Mouse (Mus musculus) right cerebral cortex, postnatal 36 days (tissue): Measurements from ENCODE around the gene Hoxc10.

Experiments used
- DNase-seq, 2 experiments: peaks; one replicate each; pipeline ENCODE4 v3.0.0; 2022; ENCODE audit warnings: low spot score in 2 of 2, mixed read lengths in 1 of 2

Hoxc10 gene

GRCm38 (mm10) chr15:102966776-102967311, at the start of gene Hoxc10:
Gene Hoxc10, plus strand, starts transcription at chr15:102966796.
- DNase-seq: no peak

- DNase-seq: no peak
Measured at GRCm38 (mm10) chr15:102917972-102918572, 48.5 kb upstream of the Hoxc10 start.

- no peak for DNase-seq
Measured at GRCm38 (mm10) chr15:102918611-102919265, 47.9 kb upstream of the Hoxc10 start.

- no peak for DNase-seq
Measured at GRCm38 (mm10) chr15:102919336-102920180, 47.0 kb upstream of the Hoxc10 start.

- DNase-seq: no peak
Measured at GRCm38 (mm10) chr15:102920619-102921018, 46.0 kb upstream of the Hoxc10 start.

- DNase-seq: no peak
Measured at GRCm38 (mm10) chr15:102921053-102922011, 45.3 kb upstream of the Hoxc10 start, which contains the start of gene Hoxc13. Gene Hoxc13, plus strand, starts transcription at chr15:102921103.

GRCm38 (mm10) chr15:102922012-102922362, 44.6 kb upstream of the Hoxc10 start:
- no peak for DNase-seq

- DNase-seq: no peak
Measured at GRCm38 (mm10) chr15:102922636-102923500, 43.7 kb upstream of the Hoxc10 start.

- DNase-seq: no peak
Measured at GRCm38 (mm10) chr15:102927032-102927645, 39.5 kb upstream of the Hoxc10 start.

- DNase-seq: no peak
Measured at GRCm38 (mm10) chr15:102931706-102932358, 34.8 kb upstream of the Hoxc10 start.

GRCm38 (mm10) chr15:102934438-102934837, 32.2 kb upstream of the Hoxc10 start:
- DNase-seq: no peak

- no peak for DNase-seq
Measured at GRCm38 (mm10) chr15:102934897-102935296, 31.7 kb upstream of the Hoxc10 start.

- DNase-seq: no peak
Measured at GRCm38 (mm10) chr15:102936279-102936972, 30.2 kb upstream of the Hoxc10 start, which contains the start of gene Hoxc12. Gene Hoxc12, plus strand, starts transcription at chr15:102936757.

GRCm38 (mm10) chr15:102937036-102937666, 29.4 kb upstream of the Hoxc10 start:
- DNase-seq: no peak

GRCm38 (mm10) chr15:102939256-102940155, 27.1 kb upstream of the Hoxc10 start:
- no peak for DNase-seq

GRCm38 (mm10) chr15:102942739-102943467, 23.7 kb upstream of the Hoxc10 start:
- DNase-seq: no peak
